Mouse (Mus musculus) layer of hippocampus, postnatal 10 days (tissue): ENCODE results near the gene Ppil3. TPM values are rescaled to one million over a fixed set of nuclear protein-coding genes. Genes with fewer than 3 reads are reported as not detected.
A peak's percentile ranks its signal among the peaks of the same experiment; 100 is the strongest.

Experiments
- DNase-seq, 2 experiments: peaks; one replicate each; pipeline ENCODE4 v3.0.0; 2021; ENCODE audit warnings: low spot score in 2 of 2
- total RNA-seq, 2 experiments: library from RNA; stranded (reverse); gene quantifications; 2 replicates each; pipeline ENCODE4 v1.2.3; 2021

The Ppil3 gene
- total RNA-seq, 2 experiments from 2014 or later, result 30.1 to 33.0 TPM

- no peak for DNase-seq
Observed at GRCm38 (mm10) chr1:58409553-58410197, 35.6 kb downstream of the Ppil3 start.

- no peak for DNase-seq
Observed at GRCm38 (mm10) chr1:58408141-58408540, 37.1 kb downstream of the Ppil3 start.

- DNase-seq, result no peak
Observed at GRCm38 (mm10) chr1:58407321-58407720, 38.0 kb downstream of the Ppil3 start.

DNA sequence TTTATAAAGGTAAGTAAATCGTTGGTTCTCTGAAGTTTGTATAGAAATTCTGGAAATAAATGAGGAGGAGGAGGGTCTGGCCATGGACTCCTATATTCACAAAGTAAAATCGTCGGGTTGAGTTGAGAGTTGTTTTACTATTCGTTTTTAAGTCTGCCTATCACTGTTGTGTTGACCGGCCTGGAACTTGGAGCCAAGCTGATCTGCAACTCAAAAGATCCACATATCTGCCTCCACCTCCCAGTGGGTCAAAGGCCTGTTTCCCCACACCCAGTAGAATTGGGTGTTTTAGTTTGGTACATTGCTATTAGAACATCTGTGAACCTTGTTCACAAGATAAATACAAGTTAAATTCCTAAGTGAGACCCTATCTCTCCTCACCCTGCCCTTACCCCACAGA is 41.5 kb downstream of the Ppil3 start:
- DNase-seq, result no peak

- no peak for DNase-seq
Observed at GRCm38 (mm10) chr1:58401396-58401795, 43.9 kb downstream of the Ppil3 start.

GRCm38 (mm10) chr1:58397731-58398130 is 47.6 kb downstream of the Ppil3 start:
- no peak for DNase-seq

DNA sequence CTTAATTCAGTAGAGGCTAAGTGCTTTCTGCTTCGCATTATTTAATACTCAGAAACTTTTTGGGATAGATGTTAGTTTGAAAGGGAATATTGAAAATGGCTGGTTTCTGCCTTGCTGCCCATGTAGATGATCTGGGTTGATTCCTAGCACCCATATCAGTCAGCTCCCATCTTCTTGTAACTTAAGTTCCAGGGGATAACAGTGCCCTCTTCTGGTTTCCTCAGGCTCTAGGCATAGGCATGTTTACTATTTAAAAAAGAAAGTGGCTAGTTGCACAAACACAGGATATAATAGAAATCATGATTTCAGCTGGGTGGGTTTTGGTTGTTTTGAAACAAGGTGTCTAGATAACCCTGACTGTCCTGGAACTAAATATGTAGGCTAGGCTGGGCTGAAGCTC is 49.1 kb downstream of the Ppil3 start:
- DNase-seq, result no peak

- no peak for DNase-seq
Observed at GRCm38 (mm10) chr1:58395341-58395740, 49.9 kb downstream of the Ppil3 start.

- peak; percentile 44 to 54 for DNase-seq
Observed at GRCm38 (mm10) chr1:58393284-58394195, 51.7 kb downstream of the Ppil3 start.

DNA sequence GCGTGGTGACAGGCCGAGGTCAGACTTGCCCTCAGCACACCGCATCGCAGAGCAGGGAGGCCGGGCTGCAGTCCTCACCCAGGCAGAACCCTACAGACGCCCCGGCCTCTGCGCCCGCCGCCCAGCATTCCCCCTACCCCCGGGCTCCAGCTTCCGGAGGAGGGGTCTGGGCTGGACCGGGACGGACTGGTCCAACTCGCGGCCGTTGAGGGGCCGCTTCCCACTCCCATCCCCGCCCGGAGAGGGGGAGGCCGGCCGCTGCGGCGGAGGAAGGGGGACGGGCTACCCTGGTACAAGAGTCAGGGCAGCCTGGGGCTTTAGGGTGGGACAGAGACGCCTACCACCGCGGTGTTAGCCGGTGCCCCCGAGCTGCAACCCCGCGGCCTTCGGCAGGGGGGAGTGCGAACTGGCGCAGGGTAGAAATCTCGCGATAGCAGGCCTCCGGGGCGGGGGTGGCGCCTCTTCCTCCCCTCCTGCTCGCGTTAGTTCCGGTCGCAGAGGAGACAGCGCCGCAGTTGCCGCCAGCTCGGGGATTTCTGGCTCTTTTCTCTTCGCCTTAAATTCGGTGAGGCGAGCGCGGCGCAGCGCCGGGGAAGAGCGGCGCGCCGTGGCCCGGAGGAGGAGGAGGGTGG is 52.5 kb downstream of the Ppil3 start, which contains the start of gene Bzw1:
Bzw1 (plus strand) TSS at position 247 of the 632 bp plus-strand sequence.
- DNase-seq, result peak; percentile 93 to 95

GRCm38 (mm10) chr1:58392268-58392651 is 53.0 kb downstream of the Ppil3 start:
- DNase-seq, result no peak

- no peak for DNase-seq
Observed at GRCm38 (mm10) chr1:58391421-58392267, 53.6 kb downstream of the Ppil3 start.

DNA sequence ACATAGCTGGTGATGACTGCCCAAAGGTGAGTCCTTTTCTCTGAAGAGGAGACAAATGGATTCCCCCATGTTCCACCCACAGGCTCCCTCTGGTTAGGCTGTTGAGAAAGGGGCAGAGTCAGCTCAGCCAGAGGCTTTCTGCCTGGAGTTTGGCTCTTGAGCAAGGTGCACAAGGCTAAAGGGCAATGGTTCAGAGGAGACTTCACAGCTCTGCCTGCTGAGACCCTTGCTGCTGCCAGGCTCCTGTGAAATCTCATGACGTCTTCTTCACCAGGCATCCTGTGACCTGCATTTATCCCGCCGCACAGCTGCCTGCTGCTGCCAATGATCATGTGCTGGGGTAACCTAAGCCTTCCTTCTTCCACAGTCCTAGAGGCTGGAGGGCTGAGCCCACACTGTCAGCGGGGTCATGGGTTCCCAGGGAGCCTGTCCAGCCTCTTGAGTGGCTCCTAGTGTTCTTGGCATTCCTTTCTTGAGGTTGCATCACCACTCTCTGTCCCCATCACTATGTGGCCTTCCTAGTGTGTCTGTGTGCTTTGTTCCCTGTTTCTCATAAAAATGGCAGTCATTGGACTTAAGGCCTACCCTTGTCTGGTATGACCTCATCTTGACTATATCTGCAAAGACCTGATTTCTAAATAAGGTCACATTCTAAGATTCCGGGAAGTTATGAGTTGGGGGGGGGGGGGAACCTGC is 62.6 kb downstream of the Ppil3 start:
- DNase-seq, result no peak

Other genes starting within 250 kb of the Ppil3 start
- gene Aox4, start 235.1 kb downstream of the Ppil3 start, total RNA-seq, result 10 to 100 TPM; 10.1 to 10.9 TPM
- gene Aox2, start 167.2 kb downstream of the Ppil3 start, total RNA-seq, result under 1 TPM; 0.04 to 0.09 TPM
- gene Bzw1, start 52.6 kb downstream of the Ppil3 start, total RNA-seq, result 100 to 1,000 TPM; 229 to 234 TPM
- gene Clk1, start 21.4 kb downstream of the Ppil3 start, total RNA-seq, result 100 to 1,000 TPM; 138 to 144 TPM
- gene Nif3l1, start 335 bp downstream of the Ppil3 start, total RNA-seq, result 10 to 100 TPM; 20.2 to 21.5 TPM
- gene Orc2, start 59.6 kb upstream of the Ppil3 start, total RNA-seq, result 10 to 100 TPM; 24.1 to 27.2 TPM
- 10 to 100 TPM; 59.4 to 59.7 TPM for gene Fam126b, start 140.8 kb upstream of the Ppil3 start, total RNA-seq
- 100 to 1,000 TPM; 113 to 121 TPM for gene Ndufb3, start 140.9 kb upstream of the Ppil3 start, total RNA-seq